Mouse (Mus musculus) spleen, adult 18-20 months (tissue): ENCODE data around the gene Ogfod3.

ENCODE experiments used
- DNase-seq, 2 experiments: peaks; one replicate each; pipeline ENCODE4 v3.0.0; 2022; ENCODE audit warnings: mixed read lengths in 2 of 2

Ogfod3 gene

DNA sequence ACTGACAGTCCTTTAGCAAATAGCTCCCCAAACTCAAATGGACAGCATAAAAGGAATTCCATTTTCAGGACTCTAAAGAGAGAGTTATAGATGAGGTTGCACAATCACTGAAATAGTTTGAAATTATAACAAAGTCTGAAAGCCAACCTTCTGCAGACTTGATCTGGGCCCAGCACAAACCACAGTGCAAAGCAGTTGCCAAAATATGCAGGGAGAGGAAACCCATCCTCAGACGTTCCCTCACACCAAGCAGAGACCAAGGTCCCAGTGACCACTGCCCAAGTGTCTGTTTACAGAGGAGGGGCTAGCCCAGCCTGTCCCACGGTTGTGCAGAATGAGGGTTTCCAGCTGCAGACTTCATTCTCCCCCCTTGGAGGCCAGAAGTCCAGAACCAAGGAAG is 5.9 kb downstream of the Ogfod3 start:
- DNase-seq: no peak

DNA sequence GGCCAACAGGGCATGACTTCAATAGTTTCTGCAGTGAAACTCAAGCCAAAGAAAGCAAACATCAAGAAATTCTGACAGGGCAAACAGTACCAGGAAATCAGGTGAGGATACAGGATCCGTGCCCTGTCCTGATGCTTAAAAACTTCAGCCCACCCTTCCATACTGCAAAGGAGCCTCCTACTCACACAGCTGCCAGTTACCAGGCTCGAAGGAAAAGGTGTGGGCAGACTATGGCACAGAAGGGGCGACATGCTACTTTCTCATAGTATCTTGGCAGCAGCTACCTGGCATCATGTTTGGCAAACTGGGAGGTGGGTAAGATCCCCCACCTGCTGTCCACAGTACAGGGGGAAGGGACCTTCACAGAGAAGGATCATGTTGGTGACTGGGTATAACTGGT is 11.1 kb downstream of the Ogfod3 start:
- no peak for DNase-seq

DNA sequence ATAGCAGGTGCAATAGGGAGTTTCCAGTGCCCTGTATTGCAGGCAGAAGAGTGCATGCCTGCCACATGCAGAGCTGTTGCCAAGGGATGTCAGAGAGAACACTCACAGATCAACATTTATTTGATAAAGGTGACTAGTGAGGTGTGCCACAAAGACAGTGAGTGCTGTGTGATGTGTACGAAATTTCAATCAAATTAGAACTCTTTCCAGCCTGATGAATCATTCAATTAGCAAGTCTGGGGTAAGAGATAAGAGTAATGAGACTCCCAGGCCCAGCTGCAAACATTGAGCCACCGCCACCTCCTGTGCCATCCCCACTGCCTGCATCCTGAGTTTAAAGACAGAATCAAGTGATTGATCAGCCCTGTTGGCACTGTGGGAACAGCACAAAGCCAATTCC is 11.8 kb downstream of the Ogfod3 start:
- no peak for DNase-seq

DNA sequence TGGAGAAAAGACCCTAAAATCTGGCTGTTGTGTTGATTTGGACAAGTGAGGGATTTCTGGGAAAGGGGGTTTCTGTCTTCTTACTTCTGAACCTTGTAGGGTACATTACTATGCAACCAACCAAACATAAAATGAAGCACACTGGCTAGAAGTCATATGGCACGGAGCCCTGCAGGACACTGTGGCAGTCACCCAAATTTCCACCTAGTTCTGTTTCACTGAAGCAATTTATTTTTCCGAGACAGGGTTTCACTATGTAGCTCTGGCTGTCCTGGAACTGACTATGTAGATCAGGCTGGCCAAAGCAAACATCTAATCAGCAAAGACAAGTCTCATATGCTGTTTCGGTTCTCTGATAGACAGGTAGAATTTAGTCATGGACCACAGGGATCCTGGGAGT is 14.8 kb downstream of the Ogfod3 start:
- no peak for DNase-seq

DNA sequence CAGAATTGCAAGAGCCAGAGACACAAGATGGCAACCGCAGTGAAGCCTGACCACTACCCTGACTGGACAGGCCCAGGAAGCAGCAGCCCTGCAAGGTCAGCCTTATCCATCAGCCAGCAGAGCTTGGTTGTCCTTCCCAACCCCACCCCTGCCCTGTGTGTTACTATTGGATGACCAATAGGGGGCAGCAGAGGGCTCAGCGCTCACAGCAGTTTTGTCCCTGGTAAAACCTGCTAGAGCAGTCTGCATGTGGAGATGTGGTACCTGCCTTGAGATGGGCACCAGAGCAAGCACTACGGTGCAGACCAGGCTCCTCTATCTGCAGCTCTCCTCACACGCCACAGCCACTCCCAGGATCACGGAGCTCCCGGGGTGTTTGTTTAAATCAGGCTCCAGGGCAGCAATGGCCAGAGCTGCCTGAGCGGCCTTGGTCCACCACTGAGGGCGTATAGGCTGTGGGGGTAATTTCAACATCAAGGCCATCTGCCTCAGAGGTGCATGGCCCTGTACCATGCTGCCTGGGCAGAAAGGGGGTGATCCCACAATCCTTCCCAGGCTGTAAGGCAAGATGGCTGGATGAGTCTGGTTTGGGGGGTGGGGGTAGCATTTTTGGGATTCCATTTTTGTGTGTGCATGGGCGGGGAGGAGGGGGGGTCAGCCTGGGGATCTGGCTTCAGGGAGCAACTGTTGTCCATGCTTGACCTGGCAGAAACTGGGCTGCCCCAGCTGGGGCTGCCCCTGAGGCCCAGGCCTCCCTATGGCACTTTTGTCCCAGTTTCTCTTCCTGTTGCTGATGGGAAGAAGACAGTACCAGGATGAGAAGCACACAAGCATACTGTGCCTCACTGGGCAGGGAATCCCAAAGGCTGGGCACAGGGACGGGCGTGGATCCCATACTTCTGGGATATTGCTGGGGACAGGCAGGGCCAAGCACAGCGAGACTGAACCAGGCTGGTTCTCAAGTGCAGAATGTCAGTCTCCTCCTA is 27.9 kb downstream of the Ogfod3 start:
- DNase-seq: peak in 1 of 2 experiments; percentile 46

DNA sequence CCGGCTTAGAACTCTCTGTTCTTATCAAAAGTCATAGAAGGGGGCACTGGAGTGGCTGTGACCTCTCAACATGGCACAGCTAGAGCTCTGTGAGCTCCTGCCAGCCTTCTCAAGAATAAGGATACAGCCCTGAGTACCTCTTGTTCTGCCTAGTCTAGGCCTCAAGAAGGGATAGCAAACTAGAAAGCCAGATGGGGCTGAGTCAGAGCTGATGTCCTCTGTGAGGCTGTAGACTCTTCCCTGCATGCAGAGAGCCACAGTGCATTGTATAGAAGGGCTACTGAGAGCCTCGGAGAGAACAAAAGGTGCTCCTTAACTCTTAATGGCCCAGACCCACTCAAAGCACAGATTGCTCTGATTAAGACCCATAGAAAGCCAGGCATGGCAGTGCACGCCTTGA is 30.3 kb downstream of the Ogfod3 start:
- DNase-seq: no peak

DNA sequence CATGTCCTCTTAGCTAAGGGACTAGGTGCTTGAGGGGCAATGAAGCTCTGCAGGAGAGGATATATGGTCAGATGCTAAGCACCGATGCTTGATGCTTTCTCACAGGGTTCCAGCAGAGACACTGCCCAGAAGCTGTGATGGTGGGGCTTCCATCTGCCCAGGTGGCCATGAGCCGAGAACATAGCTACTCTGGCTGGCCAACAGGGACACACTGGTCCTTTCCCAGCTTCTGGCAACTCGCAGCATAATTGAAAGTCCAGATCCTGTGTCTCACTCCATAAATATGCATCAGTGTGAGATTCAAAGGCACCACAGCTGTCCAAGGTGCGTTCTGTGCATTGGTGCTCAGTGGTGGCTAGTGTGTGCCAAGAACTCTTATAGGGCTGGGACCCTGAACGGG is 31.3 kb downstream of the Ogfod3 start:
- DNase-seq: no peak

DNA sequence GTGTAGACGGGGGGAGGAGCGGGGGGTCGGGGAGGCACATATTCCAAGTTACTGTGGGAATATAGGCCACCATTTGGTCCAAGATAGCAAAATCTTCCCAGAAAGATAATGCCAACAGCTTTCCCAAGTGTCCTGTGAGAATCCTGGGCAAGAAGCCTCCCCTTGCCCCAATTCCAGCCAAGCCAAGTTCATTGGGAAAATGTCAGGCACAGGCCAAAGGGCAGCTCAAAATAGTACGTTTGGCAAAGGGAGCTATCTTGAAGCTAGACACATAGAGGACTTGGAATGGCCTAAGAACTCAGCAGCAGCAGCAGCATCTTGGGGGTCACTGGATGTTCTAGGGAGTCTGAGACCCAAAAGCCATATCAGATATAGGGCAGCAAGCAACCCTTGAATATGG is 40.8 kb downstream of the Ogfod3 start:
- no peak for DNase-seq

DNA sequence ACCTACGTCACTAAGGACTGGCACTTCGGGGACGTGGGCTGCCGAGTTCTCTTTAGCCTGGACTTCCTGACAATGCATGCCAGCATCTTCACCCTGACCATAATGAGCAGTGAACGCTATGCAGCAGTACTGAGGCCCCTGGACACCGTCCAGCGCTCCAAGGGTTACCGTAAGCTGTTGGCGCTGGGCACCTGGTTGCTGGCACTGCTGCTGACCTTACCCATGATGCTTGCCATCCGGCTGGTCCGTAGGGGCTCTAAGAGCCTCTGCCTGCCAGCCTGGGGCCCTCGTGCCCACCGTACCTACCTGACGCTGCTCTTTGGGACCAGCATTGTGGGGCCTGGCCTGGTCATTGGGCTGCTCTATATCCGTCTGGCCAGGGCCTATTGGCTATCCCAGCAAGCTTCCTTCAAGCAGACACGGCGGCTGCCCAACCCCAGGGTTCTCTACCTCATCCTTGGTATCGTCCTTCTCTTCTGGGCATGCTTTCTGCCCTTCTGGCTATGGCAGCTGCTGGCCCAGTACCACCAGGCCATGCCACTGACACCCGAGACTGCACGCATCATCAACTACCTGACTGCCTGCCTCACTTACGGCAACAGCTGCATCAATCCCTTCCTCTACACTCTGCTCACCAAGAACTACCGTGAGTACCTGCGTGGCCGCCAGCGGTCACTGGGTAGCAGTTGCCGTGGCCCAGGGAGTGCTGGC is 43.7 kb downstream of the Ogfod3 start:
- DNase-seq: no peak

DNA sequence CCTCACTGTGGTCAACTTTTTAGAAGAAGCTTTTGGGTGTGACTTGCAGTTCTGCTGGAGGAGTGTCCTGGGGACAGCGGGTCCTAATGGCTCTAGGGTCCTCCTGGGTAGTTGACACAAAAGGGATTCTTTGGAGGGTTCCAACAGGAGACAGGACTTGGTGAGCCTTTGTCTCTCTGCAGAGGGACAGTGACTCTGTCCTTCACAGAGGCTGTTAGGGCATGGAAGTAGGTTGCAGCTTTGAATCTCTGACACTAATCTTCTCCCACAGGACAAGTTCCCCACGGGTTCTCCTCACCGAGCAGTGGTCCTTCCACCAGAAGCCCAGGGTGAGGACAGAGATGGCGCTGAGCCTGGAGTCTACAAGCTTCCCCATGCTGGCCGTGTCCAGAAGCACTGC is 44.5 kb downstream of the Ogfod3 start, which contains the start of gene Uts2r:
Gene Uts2r (plus strand): TSS at position 301 of the 400 bp plus-strand sequence.
- DNase-seq: no peak

DNA sequence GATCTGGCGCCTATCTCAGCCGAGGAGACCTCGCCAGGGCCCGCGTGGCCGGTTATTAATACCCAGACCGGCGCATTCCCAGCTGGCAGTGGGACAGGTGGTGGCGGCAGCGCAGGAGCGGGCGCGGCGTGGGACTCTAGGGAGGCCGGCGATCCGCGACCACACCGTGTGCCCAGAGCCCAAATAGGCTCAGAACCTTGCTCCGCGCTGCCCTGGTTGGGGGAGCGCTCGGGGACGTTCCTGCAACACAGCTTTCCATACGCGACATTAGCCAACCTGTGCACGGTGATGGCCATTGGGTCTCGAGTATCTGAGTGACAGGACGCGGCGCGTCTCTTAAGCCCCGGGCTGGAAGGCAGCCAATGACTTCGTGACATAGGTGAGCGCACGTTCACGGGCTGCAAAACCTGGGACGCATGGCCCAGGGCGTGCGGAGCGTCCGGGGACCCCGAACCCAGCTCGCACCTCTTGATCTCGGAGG is 48.1 kb downstream of the Ogfod3 start:
- no peak for DNase-seq

DNA sequence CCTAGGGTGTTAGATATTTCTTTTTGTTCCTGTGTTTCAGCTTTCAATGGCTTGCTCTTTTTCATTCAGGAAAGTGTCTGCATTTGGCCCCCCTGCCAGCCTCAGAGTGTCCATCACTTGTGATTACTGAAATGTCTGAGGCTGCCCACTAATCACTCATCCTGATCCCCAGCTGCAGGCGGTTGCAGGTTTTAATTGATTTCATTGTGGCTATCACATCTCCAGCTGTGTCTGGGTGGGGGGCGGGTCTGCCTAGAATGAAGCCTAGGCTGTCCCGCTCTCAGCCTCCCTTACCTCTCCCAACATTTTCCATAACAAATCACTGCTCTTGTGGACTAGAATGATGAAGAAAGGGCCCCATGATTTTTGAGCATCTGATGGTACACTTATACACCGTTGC is 50.3 kb downstream of the Ogfod3 start:
- DNase-seq: no peak

DNA sequence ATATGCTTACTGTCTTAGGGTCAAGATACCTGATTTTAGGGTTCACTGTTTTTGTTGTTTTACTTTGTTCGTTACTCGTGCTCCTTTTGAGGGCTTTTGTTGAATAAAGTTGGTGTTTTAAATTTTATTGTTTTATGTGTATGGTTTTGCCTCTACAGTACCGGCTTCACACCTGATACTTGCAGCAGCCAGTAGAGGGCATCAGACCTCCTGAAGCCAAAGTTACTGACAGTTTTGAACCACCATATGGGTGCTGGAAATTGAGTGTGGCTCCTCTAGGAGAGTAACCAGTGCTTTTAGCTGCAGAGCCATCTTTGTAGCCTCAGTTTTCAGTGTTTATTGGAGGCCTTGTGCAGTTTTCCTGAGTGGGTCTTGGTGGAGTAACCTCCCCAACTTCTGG is 56.3 kb downstream of the Ogfod3 start:
- DNase-seq: no peak

DNA sequence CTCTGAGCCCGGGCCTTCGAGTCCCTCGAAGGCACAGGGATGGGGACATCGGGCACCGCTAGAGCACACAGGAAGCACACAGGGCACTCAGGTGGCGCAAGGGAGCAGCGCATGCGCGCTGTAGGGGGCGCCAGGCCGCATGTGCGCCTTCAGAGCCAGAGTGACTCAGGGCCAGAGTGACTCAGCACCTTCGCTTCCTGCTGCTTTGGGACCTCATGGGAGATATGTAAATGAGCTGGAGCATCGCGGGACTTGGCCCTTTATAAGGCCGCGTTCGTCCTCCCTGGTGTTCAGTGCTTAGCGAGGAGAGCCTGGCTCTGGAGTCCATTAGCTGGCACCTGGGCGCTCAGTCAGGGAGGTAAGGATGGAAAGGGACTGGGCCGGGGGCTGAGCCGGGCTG is 58.6 kb downstream of the Ogfod3 start, which contains the start of gene Tex19.1:
Gene Tex19.1 (plus strand): TSS at position 279 of the 400 bp plus-strand sequence.
- no peak for DNase-seq

DNA sequence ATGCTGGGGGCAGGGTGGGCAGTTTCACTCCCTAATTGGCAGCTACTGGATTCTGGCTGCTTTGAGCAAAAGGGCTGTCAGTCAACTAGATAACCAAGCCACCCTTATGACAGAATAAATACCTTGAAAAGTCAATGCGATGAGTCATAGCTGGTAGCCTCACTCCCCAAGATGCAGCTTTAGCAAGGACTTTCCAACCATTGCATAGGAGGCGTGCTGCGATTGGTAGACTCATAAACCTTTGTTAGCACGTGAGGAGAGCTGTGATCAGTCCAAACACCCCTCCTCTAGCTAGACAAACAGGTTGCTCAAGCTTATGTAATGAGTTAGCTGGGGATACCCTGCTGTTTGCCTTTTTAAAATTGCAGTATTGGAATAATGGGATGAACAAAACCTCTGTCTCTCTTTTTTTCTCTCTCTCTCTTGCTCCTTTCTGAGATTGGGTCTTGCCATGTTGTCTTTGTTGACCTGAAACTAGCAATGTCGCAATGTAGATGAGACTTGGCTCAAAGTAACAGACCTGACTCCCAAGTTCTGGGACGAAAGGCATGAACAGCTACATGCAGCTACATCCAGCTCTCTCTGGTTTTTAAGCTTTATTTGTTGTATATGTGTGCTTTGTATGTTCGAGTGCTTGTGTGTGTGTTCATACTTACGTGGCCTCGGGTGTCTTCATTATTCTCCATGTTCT is 61.0 kb downstream of the Ogfod3 start:
- no peak for DNase-seq

DNA sequence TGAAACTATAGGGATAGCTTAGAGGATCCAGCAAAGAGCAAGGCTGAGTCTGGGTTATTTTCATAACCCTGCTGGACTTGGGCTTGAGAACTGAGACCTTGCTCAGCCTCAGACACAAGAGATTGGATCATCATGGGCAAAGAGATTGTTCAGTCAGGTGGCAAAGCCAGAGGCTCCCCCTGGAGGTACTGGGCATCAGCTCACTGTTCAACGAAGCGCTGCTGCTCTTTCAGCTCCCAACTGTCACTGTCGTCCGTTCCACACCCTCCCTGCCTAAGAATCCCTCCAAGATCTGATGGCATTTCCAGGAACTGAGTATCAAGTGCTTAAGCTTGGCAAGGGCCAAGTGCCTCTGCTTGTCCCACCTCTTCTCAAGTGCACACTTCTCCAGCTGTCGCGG is 65.8 kb downstream of the Ogfod3 start:
- no peak for DNase-seq

DNA sequence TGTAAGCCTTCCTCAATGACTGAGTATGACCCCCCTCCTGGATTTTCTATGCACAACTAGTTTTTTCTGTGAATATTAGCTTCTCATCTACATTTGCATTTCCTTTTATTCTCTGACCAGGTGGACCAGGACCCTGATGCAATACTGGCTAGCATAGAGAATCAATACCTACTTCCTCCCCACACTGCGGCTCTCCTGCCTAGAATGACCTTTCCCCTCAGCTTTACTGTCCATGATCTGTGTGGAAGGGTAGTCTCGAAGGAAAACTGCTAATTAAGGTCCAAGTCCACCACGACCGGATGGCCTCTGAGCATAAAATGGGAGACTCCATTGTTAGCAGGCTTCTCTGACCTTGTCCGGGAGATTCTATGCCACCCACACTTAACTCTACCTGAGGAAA is 66.8 kb downstream of the Ogfod3 start:
- DNase-seq: no peak

DNA sequence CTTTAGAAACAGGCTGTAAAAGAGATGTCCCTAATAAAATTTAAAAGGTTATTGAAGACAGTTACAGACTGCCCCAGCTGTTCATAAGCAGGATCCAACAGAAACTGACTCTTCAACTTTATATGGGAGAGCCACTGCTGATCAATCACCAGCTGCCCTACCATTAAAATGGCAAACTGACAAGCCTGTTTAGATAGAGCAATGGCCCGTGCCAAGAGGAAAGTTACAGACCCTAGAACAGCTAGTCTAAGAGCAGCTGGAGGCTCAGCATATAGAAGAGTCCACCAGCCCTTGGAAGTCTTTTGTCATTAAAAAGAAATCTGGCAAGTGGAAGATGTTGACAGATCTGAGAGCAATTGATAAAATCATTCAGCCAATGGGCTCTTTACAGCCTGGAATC is 69.9 kb downstream of the Ogfod3 start:
- DNase-seq: no peak

DNA sequence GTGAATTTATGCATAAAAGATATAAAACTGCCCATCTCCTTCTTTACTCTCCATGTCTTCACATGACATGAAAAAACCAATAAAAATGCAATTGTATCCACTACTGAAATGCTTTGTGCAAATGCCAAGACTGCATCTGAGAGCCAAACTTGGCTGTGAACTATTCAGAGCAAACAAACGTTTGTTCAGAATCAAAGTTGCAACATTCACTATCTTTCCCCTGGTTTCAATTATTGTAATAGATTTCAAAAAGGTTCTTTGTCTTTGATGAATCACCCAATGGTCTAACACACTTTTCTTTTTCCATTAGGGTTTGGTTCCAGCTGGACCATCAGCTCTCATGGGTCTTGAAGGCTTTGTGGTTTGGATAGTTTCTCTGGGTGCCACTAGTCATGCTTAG is 74.9 kb downstream of the Ogfod3 start:
- DNase-seq: no peak
